Mouse (Mus musculus): ENCODE data around the gene Dip2c. TPM values are rescaled to one million over a fixed set of nuclear protein-coding genes. Genes with fewer than 3 reads are reported as not detected.

Dip2c gene
- polyA plus RNA-seq, 1 experiment from 2014 or later, result 11.8 TPM

- no peaks in the 10 kb centered on the region for H3K27me3 ChIP-seq
- H3K9me3 ChIP-seq, result no peaks in the 10 kb centered on the region
- no peak overlapping the region for H3K4me2 ChIP-seq
- no peak overlapping the region for H3K27ac ChIP-seq (replicated peaks)
- no peaks in the 10 kb centered on the region for H3K36me3 ChIP-seq
- ATAC-seq (ENCODE audit: low read depth), result no peak
- H3K4me1 ChIP-seq (replicated peaks), result peaks cover 7% of the 10 kb centered on the region; the same call in 1 of the 2 replicates
- no peak overlapping the region for H3K4me3 ChIP-seq
- 88% methylated on average over 3 of the region's 3 CpGs for WGBS
- no peak overlapping the region for H3K9ac ChIP-seq
Measured at GRCm38 (mm10) chr13:9393470-9393869, 117.1 kb downstream of the Dip2c start.

- H3K4me1 ChIP-seq (replicated peaks), result peaks cover 14% of the 10 kb centered on the region
- WGBS, result 80% methylated on average over 1 of the region's 1 CpGs
- no peak for ATAC-seq (ENCODE audit: low read depth)
- H3K4me3 ChIP-seq, result no peak overlapping the region
- H3K9me3 ChIP-seq, result no peaks in the 10 kb centered on the region
- H3K27ac ChIP-seq (replicated peaks), result no peak overlapping the region
- H3K36me3 ChIP-seq, result no peaks in the 10 kb centered on the region
- no peaks in the 10 kb centered on the region for H3K27me3 ChIP-seq
- H3K9ac ChIP-seq, result no peak overlapping the region
- no peak overlapping the region for H3K4me2 ChIP-seq
Measured at GRCm38 (mm10) chr13:9395286-9395685, 119.0 kb downstream of the Dip2c start.

GRCm38 (mm10) chr13:9398846-9399245 is 122.5 kb downstream of the Dip2c start:
- WGBS, result 10% methylated on average over 1 of the region's 1 CpGs
- no peak for ATAC-seq (ENCODE audit: low read depth)
- Histone ChIP-seq H3K9me3 (peaks cover 14% of the 10 kb centered on the region), H3K27me3 (no peaks in the 10 kb centered on the region), H3K27ac (replicated peaks) (no peak overlapping the region), H3K4me3 (no peak overlapping the region), H3K9ac (no peak overlapping the region), H3K4me1 (replicated peaks) (peaks cover 7% of the 10 kb centered on the region), H3K36me3 (no peaks in the 10 kb centered on the region), H3K4me2 (no peak overlapping the region)

GRCm38 (mm10) chr13:9405399-9405798 is 129.1 kb downstream of the Dip2c start:
- Histone ChIP-seq H3K9ac (no peak overlapping the region), H3K4me1 (replicated peaks) (no peaks in the 10 kb centered on the region), H3K27me3 (no peaks in the 10 kb centered on the region), H3K4me3 (no peak overlapping the region), H3K9me3 (peaks cover 14% of the 10 kb centered on the region), H3K4me2 (no peak overlapping the region), H3K27ac (replicated peaks) (no peak overlapping the region), H3K36me3 (no peaks in the 10 kb centered on the region)
- no peak for ATAC-seq (ENCODE audit: low read depth)
- WGBS, result 52% methylated on average over 1 of the region's 1 CpGs

GRCm38 (mm10) chr13:9408983-9409382 is 132.7 kb downstream of the Dip2c start:
- Histone ChIP-seq H3K4me1 (replicated peaks) (no peaks in the 10 kb centered on the region), H3K27me3 (no peaks in the 10 kb centered on the region), H3K9ac (no peak overlapping the region), H3K4me2 (no peak overlapping the region), H3K9me3 (no peaks in the 10 kb centered on the region), H3K36me3 (no peaks in the 10 kb centered on the region), H3K4me3 (no peak overlapping the region), H3K27ac (replicated peaks) (no peak overlapping the region)
- WGBS, result 95% methylated on average over 4 of the region's 4 CpGs
- no peak for ATAC-seq (ENCODE audit: low read depth)

GRCm38 (mm10) chr13:9418441-9418840 is 142.1 kb downstream of the Dip2c start:
- Histone ChIP-seq H3K4me2 (no peak overlapping the region), H3K9ac (no peak overlapping the region), H3K27ac (replicated peaks) (no peak overlapping the region), H3K27me3 (no peaks in the 10 kb centered on the region), H3K4me3 (no peak overlapping the region), H3K4me1 (replicated peaks) (no peaks in the 10 kb centered on the region), H3K9me3 (no peaks in the 10 kb centered on the region), H3K36me3 (no peaks in the 10 kb centered on the region)
- WGBS, result 86% methylated on average over 3 of the region's 3 CpGs
- ATAC-seq (ENCODE audit: low read depth), result no peak

- ATAC-seq (ENCODE audit: low read depth), result no peak
Measured at GRCm38 (mm10) chr13:9419213-9419612, 142.9 kb downstream of the Dip2c start.

GRCm38 (mm10) chr13:9421949-9422348 is 145.6 kb downstream of the Dip2c start:
- Histone ChIP-seq H3K4me3 (no peak overlapping the region), H3K27me3 (no peaks in the 10 kb centered on the region), H3K9me3 (no peaks in the 10 kb centered on the region), H3K27ac (replicated peaks) (no peak overlapping the region), H3K4me1 (replicated peaks) (no peaks in the 10 kb centered on the region), H3K4me2 (no peak overlapping the region), H3K36me3 (no peaks in the 10 kb centered on the region), H3K9ac (no peak overlapping the region)
- no peak for ATAC-seq (ENCODE audit: low read depth)
- WGBS, result 89% methylated on average over 4 of the region's 4 CpGs

More at GRCm38 (mm10) chr13:9419213-9419612, 142.9 kb downstream of the Dip2c start:
- Histone ChIP-seq H3K9me3 (no peaks in the 10 kb centered on the region), H3K4me2 (no peak overlapping the region), H3K27ac (replicated peaks) (no peak overlapping the region), H3K4me1 (replicated peaks) (no peaks in the 10 kb centered on the region), H3K27me3 (no peaks in the 10 kb centered on the region), H3K9ac (no peak overlapping the region), H3K36me3 (no peaks in the 10 kb centered on the region), H3K4me3 (no peak overlapping the region)

- no peaks in the 10 kb centered on the region for H3K9me3 ChIP-seq
- WGBS, result 57% methylated on average over 1 of the region's 1 CpGs
- no peaks in the 10 kb centered on the region for H3K36me3 ChIP-seq
- no peak for ATAC-seq (ENCODE audit: low read depth)
- no peak overlapping the region for H3K27ac ChIP-seq (replicated peaks)
- no peaks in the 10 kb centered on the region for H3K27me3 ChIP-seq
- no peak overlapping the region for H3K4me2 ChIP-seq
- H3K9ac ChIP-seq, result no peak overlapping the region
- H3K4me3 ChIP-seq, result no peak overlapping the region
- H3K4me1 ChIP-seq (replicated peaks), result no peaks in the 10 kb centered on the region
Measured at GRCm38 (mm10) chr13:9422876-9423275, 146.5 kb downstream of the Dip2c start.

GRCm38 (mm10) chr13:9424434-9424833 is 148.1 kb downstream of the Dip2c start:
- Histone ChIP-seq H3K9me3 (no peaks in the 10 kb centered on the region), H3K27ac (replicated peaks) (no peak overlapping the region)

GRCm38 (mm10) chr13:9426267-9426666 is 149.9 kb downstream of the Dip2c start:
- H3K4me3 ChIP-seq, result no peak overlapping the region
- no peaks in the 10 kb centered on the region for H3K36me3 ChIP-seq
- no peak overlapping the region for H3K9ac ChIP-seq
- H3K4me2 ChIP-seq, result no peak overlapping the region
- H3K27me3 ChIP-seq, result no peaks in the 10 kb centered on the region
- ATAC-seq (ENCODE audit: low read depth), result no peak
- no peaks in the 10 kb centered on the region for H3K4me1 ChIP-seq (replicated peaks)
- no peak overlapping the region for H3K27ac ChIP-seq (replicated peaks)
- H3K9me3 ChIP-seq, result peaks cover 4% of the 10 kb centered on the region; the same call in 1 of the 2 replicates

More at GRCm38 (mm10) chr13:9424434-9424833, 148.1 kb downstream of the Dip2c start:
- H3K4me1 ChIP-seq (replicated peaks), result no peaks in the 10 kb centered on the region
- ATAC-seq (ENCODE audit: low read depth), result no peak
- H3K27me3 ChIP-seq, result no peaks in the 10 kb centered on the region
- H3K9ac ChIP-seq, result no peak overlapping the region
- no peaks in the 10 kb centered on the region for H3K36me3 ChIP-seq
- H3K4me3 ChIP-seq, result no peak overlapping the region
- no peak overlapping the region for H3K4me2 ChIP-seq

- WGBS, result 80% methylated on average over 4 of the region's 4 CpGs
- no peak overlapping the region for H3K27ac ChIP-seq (replicated peaks)
- H3K36me3 ChIP-seq, result no peaks in the 10 kb centered on the region
- peaks cover 8% of the 10 kb centered on the region; the same call in 1 of the 2 replicates for H3K9me3 ChIP-seq
- H3K27me3 ChIP-seq, result no peaks in the 10 kb centered on the region
- no peak for ATAC-seq (ENCODE audit: low read depth)
- no peak overlapping the region for H3K4me3 ChIP-seq
- no peak overlapping the region for H3K9ac ChIP-seq
- H3K4me1 ChIP-seq (replicated peaks), result no peaks in the 10 kb centered on the region
- H3K4me2 ChIP-seq, result no peak overlapping the region
Measured at GRCm38 (mm10) chr13:9426779-9427178, 150.5 kb downstream of the Dip2c start.

- Histone ChIP-seq H3K9me3 (peaks cover 8% of the 10 kb centered on the region; the same call in 1 of the 2 replicates), H3K4me2 (no peak overlapping the region), H3K27me3 (no peaks in the 10 kb centered on the region), H3K36me3 (no peaks in the 10 kb centered on the region), H3K4me3 (no peak overlapping the region), H3K9ac (no peak overlapping the region), H3K4me1 (replicated peaks) (no peaks in the 10 kb centered on the region), H3K27ac (replicated peaks) (no peak overlapping the region)
- no peak for ATAC-seq (ENCODE audit: low read depth)
- 100% methylated on average over 1 of the region's 1 CpGs for WGBS
Measured at GRCm38 (mm10) chr13:9429884-9430283, 153.6 kb downstream of the Dip2c start.

Data from neural tube, embryonic 13.5 days (tissue).